In genomic region chr17:45549617-45550181, GRCm38 (mm10) we compare ENCODE assay signal across 7 mouse cellular contexts. TPM values are rescaled to one million over a fixed set of nuclear protein-coding genes. Genes with fewer than 3 reads are reported as not detected.
A peak's percentile ranks its signal among the peaks of the same experiment; 100 is the strongest.
DNase-seq lines count a peak whose midpoint lies in the region; ATAC-seq and TF ChIP-seq lines count a peak whose summit lies in the region.

Tmem151b (minus strand) TSS chr17:45549677.

- H3K4me2 ChIP-seq in hindbrain, embryonic 11.5 days (replicated peaks; ENCODE audit: low read depth, low read length), result peak within 1 kb of the TSS; percentile 83
- H3K4me2 ChIP-seq in limb, embryonic 14.5 days (replicated peaks; ENCODE audit: low read depth, low read length, severe bottlenecking), result peak within 1 kb of the TSS; percentile 82

- no peak for ATAC-seq in megakaryocyte, adult 5-6 weeks (ENCODE audit: poor library complexity, severe bottlenecking)
- ATAC-seq in hindbrain, embryonic 11.5 days (ENCODE audit: low FRiP score), result peak; percentile 39
- peak; percentile 53 for ATAC-seq in limb, embryonic 14.5 days (ENCODE audit: low FRiP score, low read depth)

- peak within 1 kb of the TSS; percentile 96 for H3K9ac ChIP-seq in hindbrain, embryonic 11.5 days (ENCODE audit: low read depth, low read length)
- peak within 1 kb of the TSS; percentile 87 for H3K9ac ChIP-seq in limb, embryonic 14.5 days (ENCODE audit: low read depth, low read length, severe bottlenecking)

- no peak for TF ChIP-seq POLR2A in limb, embryonic 14.5 days (IDR thresholded peaks at IDR 0.05; ENCODE audit: borderline replicate concordance, extremely low read depth, insufficient read depth, insufficient read length)

- WGBS in hindbrain, embryonic 11.5 days, result 0% methylated on average over 17 of the region's 29 CpGs
- WGBS in limb, embryonic 14.5 days, result 1% methylated on average over 17 of the region's 29 CpGs

- peaks cover 86% of the 10 kb centered on the region for H3K4me1 ChIP-seq in megakaryocyte, embryonic 14.5 days
- peaks cover 13% of the 10 kb centered on the region for H3K4me1 ChIP-seq in hindbrain, embryonic 11.5 days (replicated peaks; ENCODE audit: control insufficient read depth, insufficient read depth, low read length)
- H3K4me1 ChIP-seq in limb, embryonic 14.5 days (ENCODE audit: control insufficient read depth, insufficient read depth, low read length), result peaks cover 9% of the 10 kb centered on the region; the same call in 1 of the 2 replicates

- H3K4me3 ChIP-seq in megakaryocyte, embryonic 14.5 days (replicated peaks), result peak within 1 kb of the TSS; percentile 89
- peak within 1 kb of the TSS; percentile 89 for H3K4me3 ChIP-seq in hindbrain, embryonic 11.5 days (ENCODE audit: low read depth, low read length)
- H3K4me3 ChIP-seq in limb, embryonic 14.5 days (replicated peaks; ENCODE audit: low read length), result peak within 1 kb of the TSS; percentile 79

- no peaks in the 10 kb centered on the region for H3K36me3 ChIP-seq in megakaryocyte, embryonic 14.5 days (replicated peaks; ENCODE audit: low read length)
- no peaks in the 10 kb centered on the region for H3K36me3 ChIP-seq in hindbrain, embryonic 11.5 days (ENCODE audit: control insufficient read depth, insufficient read depth, low read length)
- peaks cover 12% of the 10 kb centered on the region; the same call in 1 of the 2 replicates for H3K36me3 ChIP-seq in limb, embryonic 14.5 days (ENCODE audit: control insufficient read depth, insufficient read depth, low read length)

- H3K27ac ChIP-seq in hindbrain, embryonic 11.5 days (ENCODE audit: low read depth, low read length), result peak within 1 kb of the TSS; percentile 93
- peak within 1 kb of the TSS; percentile 65 for H3K27ac ChIP-seq in limb, embryonic 14.5 days (replicated peaks; ENCODE audit: low read depth, low read length)

- DNase-seq in cerebellum, postnatal 25 days, result peak; percentile 85 to 94
- DNase-seq in hindbrain, embryonic 11.5 days (ENCODE audit: low spot score), result peak; percentile 78
- peak; percentile 69 for DNase-seq in limb, embryonic 14.5 days (ENCODE audit: low spot score)
- peak; percentile 77 for DNase-seq in right cerebral cortex, postnatal 14 days
- DNase-seq in urinary bladder, postnatal 14 days (ENCODE audit: low spot score), result no peak

- no peaks in the 10 kb centered on the region for H3K9me3 ChIP-seq in megakaryocyte, embryonic 14.5 days
- no peaks in the 10 kb centered on the region for H3K9me3 ChIP-seq in hindbrain, embryonic 11.5 days (ENCODE audit: control insufficient read depth, low read length)
- no peaks in the 10 kb centered on the region for H3K9me3 ChIP-seq in limb, embryonic 14.5 days (ENCODE audit: control insufficient read depth, low read length)

- H3K27me3 ChIP-seq in megakaryocyte, embryonic 14.5 days (replicated peaks), result peaks cover 66% of the 10 kb centered on the region
- H3K27me3 ChIP-seq in hindbrain, embryonic 11.5 days (ENCODE audit: control insufficient read depth, insufficient read depth, low read length), result peaks cover 34% of the 10 kb centered on the region
- peaks cover 31% of the 10 kb centered on the region for H3K27me3 ChIP-seq in limb, embryonic 14.5 days (ENCODE audit: control insufficient read depth, insufficient read depth, low read length)

RNA-seq across cellular contexts. Expression of gene Tmem151b, which starts in this region (rescaled TPM):
- 0.93 and 1.1 TPM in 2 replicates for polyA plus RNA-seq in megakaryocyte, embryonic 14.5 days (2012; ENCODE audit: insufficient read depth, low replicate concordance)
- total RNA-seq in megakaryocyte, adult 5-6 weeks (2015), result not detected in 2 replicates
- total RNA-seq in megakaryocyte, adult 5-6 weeks (2017), result not detected in 2 replicates
- 4.7 and 5.6 TPM in 2 replicates for polyA plus RNA-seq in hindbrain, embryonic 11.5 days (2014; fragmentation: Nextera tagmentation; extraction: Ambion mirVana)
- 6.1 and 9.3 TPM in 2 replicates for polyA plus RNA-seq in limb, embryonic 14.5 days (2012; rRNA removed)
- 2.9 and 4.7 TPM in 2 replicates for polyA plus RNA-seq in limb, embryonic 14.5 days (2014; fragmentation: Nextera tagmentation; extraction: Ambion mirVana)
